Mouse (Mus musculus) kidney, adult 2 months (tissue): ENCODE measurements at regions not wholly inside any gene's neighbourhood (a gene's known extent, or its start where the extent isn't known, plus 50 kb on each side); places are given as distances from the start of the nearest gene placed in this dataset.

Source experiments
- CTCF ChIP-seq: fragments of 200-500 bp; conservative IDR thresholded peaks from 2 replicates; pipeline ENCODE4 v1.5.1; 2011; ENCODE audit warnings: low read depth, mild to moderate bottlenecking, control low read depth, low read length, moderate library complexity, mixed read lengths; ENCODE audit not compliant: insufficient read depth, insufficient read length
- POLR2A ChIP-seq: fragments of 200-500 bp; IDR thresholded peaks from one replicate; pipeline ENCODE4 v1.6.1; 2011; ENCODE audit warnings: low read depth, low read length, control low read depth

DNA sequence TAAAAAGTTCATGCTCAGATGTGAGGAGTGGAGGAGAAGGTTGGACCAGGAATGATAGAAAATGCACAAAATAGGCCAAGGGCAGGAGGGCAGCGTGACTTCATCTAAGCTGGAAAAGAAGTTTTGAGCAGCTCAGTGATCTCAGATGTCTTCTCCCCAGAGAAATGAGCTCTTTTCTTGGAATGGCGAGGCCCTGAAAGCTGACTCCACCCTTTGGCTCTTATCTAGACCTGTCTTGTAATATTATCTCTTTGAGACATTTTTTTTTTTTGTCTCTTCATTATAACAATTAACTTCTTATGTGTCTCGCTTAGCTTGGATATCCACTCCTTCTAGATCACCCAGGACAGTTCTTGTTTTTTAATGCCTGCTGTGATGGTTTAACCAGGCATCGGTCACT, 53.0 kb upstream of the Kif2a start:
- TF ChIP-seq POLR2A = no peak
- TF ChIP-seq CTCF = no peak
